Mouse (Mus musculus): ENCODE results near the gene Aprt. TPM values are rescaled to one million over a fixed set of nuclear protein-coding genes. Genes with fewer than 3 reads are reported as not detected.

Aprt gene
- polyA plus RNA-seq, 1 experiment from 2014 or later = 232 TPM

DNA sequence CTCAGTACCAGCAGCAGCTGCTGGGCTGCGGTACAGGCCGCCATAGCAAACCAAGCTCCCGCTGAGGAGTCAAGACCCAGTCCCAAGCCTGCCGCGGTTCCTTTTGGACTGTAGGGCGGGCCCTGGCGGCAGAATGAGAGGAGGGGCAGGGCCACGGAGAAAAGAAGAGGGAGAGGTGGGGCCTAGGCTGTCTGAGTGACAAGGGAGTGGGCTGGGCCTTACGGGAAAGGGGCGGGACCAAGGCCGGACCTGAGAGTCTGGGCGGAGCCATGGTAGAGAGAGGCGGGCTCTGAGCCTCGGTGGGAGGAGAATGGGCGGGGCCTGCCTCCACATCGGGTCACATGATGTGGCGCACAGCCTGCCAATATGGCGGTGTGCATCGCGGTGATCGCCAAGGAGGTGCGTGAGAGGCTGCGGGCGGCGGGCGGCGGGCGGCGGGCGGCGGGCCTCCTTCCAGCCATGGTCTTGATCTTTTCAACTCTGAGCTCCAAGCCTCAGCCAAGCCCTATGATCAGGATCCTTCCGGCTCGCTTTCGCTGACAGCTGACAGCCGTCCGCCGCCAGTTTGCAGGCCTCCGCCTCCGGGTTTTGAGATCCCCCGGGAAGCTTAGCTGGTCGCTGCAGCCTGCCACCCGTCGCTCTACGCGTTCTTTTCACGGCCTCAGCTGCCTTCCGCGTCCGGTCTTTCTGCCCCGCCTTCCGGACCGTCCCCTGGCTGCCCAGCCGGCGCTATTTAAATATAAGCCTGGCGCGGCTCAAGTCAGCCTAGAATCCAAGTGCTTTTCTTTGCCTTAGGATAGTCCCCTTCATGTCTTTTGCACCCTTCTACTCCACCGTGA, 34.8 kb upstream of the Aprt start, which contains the start of the genes Galns and Trappc2l:
Gene Galns, minus strand, starts transcription at position 169 of the 839 bp plus-strand sequence.
Gene Trappc2l, plus strand, starts transcription at position 346 of the 839 bp plus-strand sequence.
- peak within 1 kb of the TSS; percentile 85 for H3K27ac ChIP-seq (ENCODE audit: poor library complexity, severe bottlenecking)
- ATAC-seq (ENCODE audit: insufficient number of reproducible peaks, low FRiP score) = peak; percentile 99
- WGBS = under 1% methylated on average over 57 of the region's 57 CpGs

DNA sequence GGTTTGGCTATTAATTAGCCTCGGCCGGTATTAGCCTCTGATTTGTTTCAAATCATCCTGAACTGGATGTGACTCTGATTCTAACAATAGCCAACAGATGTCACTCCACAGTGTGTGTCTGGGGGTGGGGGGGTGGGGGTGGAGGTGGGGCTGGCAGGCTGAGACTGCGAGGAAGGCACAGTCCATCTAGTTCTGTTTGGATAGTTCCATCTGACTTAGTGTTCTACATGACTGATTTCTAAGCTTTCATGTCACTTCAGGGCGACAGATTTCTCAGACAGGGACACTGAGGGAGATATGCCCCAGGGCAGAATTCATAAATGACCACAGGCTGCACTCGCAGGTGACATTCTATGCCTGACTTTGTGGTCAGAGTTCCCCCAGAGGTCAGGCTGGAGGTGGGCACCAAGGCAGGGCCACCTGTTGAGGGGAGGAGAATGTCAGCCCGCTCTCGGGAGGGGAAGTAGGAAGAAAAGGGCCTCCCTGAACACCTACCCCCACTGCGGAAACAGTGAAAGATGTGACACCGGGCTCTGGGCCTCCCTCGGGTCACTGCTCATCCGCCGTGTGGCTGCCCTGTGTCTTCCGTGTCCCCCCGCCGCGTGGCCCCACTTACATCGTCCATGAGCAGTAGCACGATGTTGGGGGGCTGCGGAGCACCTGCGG, 34.0 kb upstream of the Aprt start:
- peaks cover 14% of the 10 kb centered on the region for H3K36me3 ChIP-seq
- peak; percentile 38 for ATAC-seq (ENCODE audit: insufficient number of reproducible peaks, low FRiP score)
- peak overlapping the region; percentile 95 for H3K4me2 ChIP-seq
- H3K27me3 ChIP-seq (replicated peaks) = no peaks in the 10 kb centered on the region
- peak overlapping the region; percentile 86 for H3K9ac ChIP-seq
- peaks cover 18% of the 10 kb centered on the region for H3K4me1 ChIP-seq (replicated peaks)
- H3K4me3 ChIP-seq = peak overlapping the region; percentile 77
- H3K27ac ChIP-seq (ENCODE audit: poor library complexity, severe bottlenecking) = peak overlapping the region; percentile 77
- WGBS = 4% methylated on average over 20 of the region's 20 CpGs
- no peaks in the 10 kb centered on the region for H3K9me3 ChIP-seq (replicated peaks)

More for the DNA sequence above, 34.8 kb upstream of the Aprt start, which contains the start of the genes Galns and Trappc2l:
- H3K9me3 ChIP-seq (replicated peaks) = no peaks in the 10 kb centered on the region
- peak within 1 kb of the TSS; percentile 86 for H3K9ac ChIP-seq
- H3K4me3 ChIP-seq = peak within 1 kb of the TSS; percentile 77
- H3K4me1 ChIP-seq (replicated peaks) = peaks cover 18% of the 10 kb centered on the region
- H3K27me3 ChIP-seq (replicated peaks) = no peaks in the 10 kb centered on the region
- H3K4me2 ChIP-seq = peak within 1 kb of the TSS; percentile 95
- H3K36me3 ChIP-seq = peaks cover 17% of the 10 kb centered on the region

DNA sequence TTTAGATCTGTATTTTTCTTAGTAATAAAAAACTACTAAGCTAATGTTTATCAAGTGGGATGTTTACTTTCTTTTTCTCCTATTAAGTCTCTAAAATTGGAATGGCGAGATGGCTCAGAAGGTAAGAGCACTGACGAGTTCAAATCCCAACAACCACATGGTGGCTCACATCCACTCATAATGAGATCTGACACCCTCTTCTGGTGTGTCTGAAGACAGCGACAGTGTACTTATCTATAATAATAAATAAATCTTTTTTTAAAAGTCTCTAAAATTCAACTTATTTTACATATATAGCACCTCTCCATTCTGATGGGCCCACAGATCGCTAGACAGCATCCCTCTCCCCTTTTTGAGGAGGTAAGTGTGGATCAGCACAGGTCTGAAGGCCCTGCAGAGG, 33.5 kb upstream of the Aprt start:
- Histone ChIP-seq H3K36me3 (peaks cover 14% of the 10 kb centered on the region), H3K4me2 (peak overlapping the region; percentile 95), H3K4me1 (replicated peaks) (peaks cover 21% of the 10 kb centered on the region), H3K27me3 (replicated peaks) (no peaks in the 10 kb centered on the region), H3K4me3 (peak overlapping the region; percentile 77), H3K27ac (ENCODE audit: poor library complexity, severe bottlenecking) (no peak overlapping the region), H3K9me3 (replicated peaks) (no peaks in the 10 kb centered on the region), H3K9ac (peak overlapping the region; percentile 86)
- ATAC-seq (ENCODE audit: insufficient number of reproducible peaks, low FRiP score) = no peak
- 60% methylated on average over 4 of the region's 4 CpGs for WGBS

DNA sequence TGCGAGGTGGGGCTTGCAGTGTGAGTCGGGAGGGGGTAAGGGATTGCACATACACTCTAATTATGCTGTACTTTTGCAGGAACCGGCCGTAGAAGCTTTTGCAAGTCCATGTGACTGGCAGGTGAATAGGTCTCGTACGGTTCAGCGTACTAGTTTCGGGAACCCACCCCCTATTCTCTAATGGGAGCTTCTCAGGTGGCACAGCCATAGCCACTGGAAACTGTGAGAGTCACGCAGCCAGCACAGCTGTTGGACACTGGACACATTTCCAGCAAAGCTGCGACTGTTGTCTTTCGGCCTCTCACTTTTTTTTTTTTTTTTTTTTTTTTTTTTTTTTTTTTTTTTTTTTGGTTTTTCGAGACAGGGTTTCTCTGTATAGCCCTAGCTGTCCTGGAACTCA, 30.1 kb upstream of the Aprt start:
- Histone ChIP-seq H3K4me1 (replicated peaks) (peaks cover 18% of the 10 kb centered on the region), H3K9me3 (replicated peaks) (no peaks in the 10 kb centered on the region), H3K27ac (ENCODE audit: poor library complexity, severe bottlenecking) (no peak overlapping the region), H3K9ac (no peak overlapping the region), H3K4me3 (no peak overlapping the region), H3K4me2 (no peak overlapping the region), H3K27me3 (replicated peaks) (no peaks in the 10 kb centered on the region), H3K36me3 (0 out of 2 replicates have a peak, but pooled peaks cover 3% of the 10 kb centered on the region)
- ATAC-seq (ENCODE audit: insufficient number of reproducible peaks, low FRiP score) = no peak
- 87% methylated on average over 11 of the region's 12 CpGs for WGBS

DNA sequence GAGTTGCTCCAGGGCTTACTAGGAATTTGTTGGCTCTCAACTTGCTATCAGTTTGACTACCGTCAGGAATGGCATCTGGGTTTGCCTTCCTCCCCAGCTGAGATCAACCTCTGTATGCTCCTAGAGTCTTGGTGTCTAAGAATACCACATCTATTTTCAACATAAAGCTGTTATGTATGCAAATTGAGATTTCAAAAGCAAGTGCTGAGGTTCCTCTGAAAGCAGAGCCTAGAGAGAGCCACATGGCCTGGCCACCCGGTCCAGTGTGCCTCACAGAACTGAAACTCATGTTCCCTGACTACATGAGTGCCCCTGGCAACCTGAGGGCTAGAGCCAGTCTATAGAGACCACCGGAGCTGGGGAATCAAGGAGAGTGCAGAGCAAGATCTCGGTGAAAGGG, 28.7 kb upstream of the Aprt start:
- no peak overlapping the region for H3K4me3 ChIP-seq
- 50% methylated on average over 4 of the region's 4 CpGs for WGBS
- H3K9me3 ChIP-seq (replicated peaks) = no peaks in the 10 kb centered on the region
- no peak overlapping the region for H3K9ac ChIP-seq
- ATAC-seq (ENCODE audit: insufficient number of reproducible peaks, low FRiP score) = no peak
- H3K36me3 ChIP-seq = peaks cover 9% of the 10 kb centered on the region
- H3K27ac ChIP-seq (ENCODE audit: poor library complexity, severe bottlenecking) = peak overlapping the region; percentile 54; the same call in 1 of the 2 replicates
- peaks cover 11% of the 10 kb centered on the region for H3K4me1 ChIP-seq (replicated peaks)
- no peaks in the 10 kb centered on the region for H3K27me3 ChIP-seq (replicated peaks)
- peak overlapping the region; percentile 12; the same call in 1 of the 2 replicates for H3K4me2 ChIP-seq

DNA sequence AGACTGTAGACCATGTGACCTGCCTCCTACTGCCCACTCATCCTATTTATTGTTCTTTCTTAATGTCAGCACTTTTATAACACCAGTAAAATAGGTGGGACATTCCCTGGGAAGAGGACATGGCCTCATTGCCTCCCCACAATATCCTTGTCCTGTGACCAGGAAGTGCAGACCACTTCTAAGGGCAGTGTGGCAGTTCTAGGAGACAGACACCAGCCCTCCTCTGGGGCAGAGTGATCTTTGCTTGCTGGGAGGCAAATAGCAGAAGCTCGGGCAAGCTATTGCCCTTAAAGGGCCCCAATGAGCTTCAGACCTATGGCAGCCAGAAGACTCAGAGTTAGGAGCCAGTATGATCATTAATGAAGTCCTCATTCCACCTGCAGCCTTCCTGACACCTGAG, 27.9 kb upstream of the Aprt start:
- H3K27me3 ChIP-seq (replicated peaks) = no peaks in the 10 kb centered on the region
- H3K4me3 ChIP-seq = no peak overlapping the region
- ATAC-seq (ENCODE audit: insufficient number of reproducible peaks, low FRiP score) = no peak
- WGBS = 49% methylated on average over 1 of the region's 1 CpGs
- H3K4me1 ChIP-seq (replicated peaks) = peaks cover 10% of the 10 kb centered on the region; the same call in 1 of the 2 replicates
- H3K27ac ChIP-seq (ENCODE audit: poor library complexity, severe bottlenecking) = peak overlapping the region; percentile 54
- no peak overlapping the region for H3K9ac ChIP-seq
- H3K36me3 ChIP-seq = peaks cover 14% of the 10 kb centered on the region
- no peaks in the 10 kb centered on the region for H3K9me3 ChIP-seq (replicated peaks)
- H3K4me2 ChIP-seq = no peak overlapping the region

DNA sequence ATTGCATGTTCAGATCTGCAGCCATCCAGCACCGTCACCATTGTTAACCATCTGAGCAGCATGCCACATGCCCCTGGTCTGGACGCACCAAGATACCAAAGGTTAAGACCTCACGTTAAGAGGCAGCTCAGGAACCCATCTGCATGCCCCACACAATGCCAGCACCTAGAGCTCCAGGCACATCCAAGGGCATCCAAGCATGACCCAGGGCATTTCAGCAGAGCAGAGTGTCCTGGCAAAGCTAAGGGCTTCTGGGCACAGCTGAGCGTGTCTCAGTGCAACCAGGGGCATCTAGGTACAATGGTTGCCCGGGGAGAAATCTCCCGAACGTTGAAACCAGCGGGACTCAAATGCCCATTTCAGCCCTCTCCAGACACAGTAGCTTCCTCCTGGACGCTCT, 24.0 kb upstream of the Aprt start:
- Histone ChIP-seq H3K27me3 (replicated peaks) (no peaks in the 10 kb centered on the region), H3K4me3 (no peak overlapping the region), H3K4me1 (replicated peaks) (peaks cover 10% of the 10 kb centered on the region; the same call in 1 of the 2 replicates), H3K36me3 (peaks cover 23% of the 10 kb centered on the region), H3K27ac (ENCODE audit: poor library complexity, severe bottlenecking) (no peak overlapping the region), H3K9ac (no peak overlapping the region), H3K9me3 (replicated peaks) (no peaks in the 10 kb centered on the region), H3K4me2 (no peak overlapping the region)
- 91% methylated on average over 9 of the region's 9 CpGs for WGBS
- ATAC-seq (ENCODE audit: insufficient number of reproducible peaks, low FRiP score) = no peak

DNA sequence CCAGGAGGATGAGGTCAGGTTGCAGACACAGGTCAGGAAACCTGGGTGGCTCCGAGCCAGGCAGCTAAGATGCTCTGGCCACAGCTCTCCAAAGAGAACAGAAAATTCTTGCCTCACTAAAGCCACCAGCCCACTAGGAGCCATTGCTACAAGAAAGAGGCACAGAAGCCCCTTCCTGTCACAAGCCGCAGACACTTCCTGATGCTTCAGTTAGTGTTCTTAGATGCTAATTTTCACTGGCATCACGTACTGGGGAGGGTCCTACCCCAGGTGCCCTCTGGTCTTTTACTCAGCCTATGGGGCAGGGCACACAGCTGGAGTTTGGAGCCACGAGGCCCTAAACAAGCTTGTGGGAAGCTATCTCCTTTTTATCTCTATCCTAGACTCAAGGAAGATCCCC, 19.3 kb upstream of the Aprt start:
- H3K9ac ChIP-seq = no peak overlapping the region
- 50% methylated on average over 4 of the region's 4 CpGs for WGBS
- H3K4me3 ChIP-seq = no peak overlapping the region
- no peak overlapping the region for H3K27ac ChIP-seq (ENCODE audit: poor library complexity, severe bottlenecking)
- no peaks in the 10 kb centered on the region for H3K27me3 ChIP-seq (replicated peaks)
- peaks cover 11% of the 10 kb centered on the region for H3K4me1 ChIP-seq (replicated peaks)
- H3K36me3 ChIP-seq = peaks cover 19% of the 10 kb centered on the region
- H3K9me3 ChIP-seq (replicated peaks) = no peaks in the 10 kb centered on the region
- H3K4me2 ChIP-seq = no peak overlapping the region
- ATAC-seq (ENCODE audit: insufficient number of reproducible peaks, low FRiP score) = no peak

DNA sequence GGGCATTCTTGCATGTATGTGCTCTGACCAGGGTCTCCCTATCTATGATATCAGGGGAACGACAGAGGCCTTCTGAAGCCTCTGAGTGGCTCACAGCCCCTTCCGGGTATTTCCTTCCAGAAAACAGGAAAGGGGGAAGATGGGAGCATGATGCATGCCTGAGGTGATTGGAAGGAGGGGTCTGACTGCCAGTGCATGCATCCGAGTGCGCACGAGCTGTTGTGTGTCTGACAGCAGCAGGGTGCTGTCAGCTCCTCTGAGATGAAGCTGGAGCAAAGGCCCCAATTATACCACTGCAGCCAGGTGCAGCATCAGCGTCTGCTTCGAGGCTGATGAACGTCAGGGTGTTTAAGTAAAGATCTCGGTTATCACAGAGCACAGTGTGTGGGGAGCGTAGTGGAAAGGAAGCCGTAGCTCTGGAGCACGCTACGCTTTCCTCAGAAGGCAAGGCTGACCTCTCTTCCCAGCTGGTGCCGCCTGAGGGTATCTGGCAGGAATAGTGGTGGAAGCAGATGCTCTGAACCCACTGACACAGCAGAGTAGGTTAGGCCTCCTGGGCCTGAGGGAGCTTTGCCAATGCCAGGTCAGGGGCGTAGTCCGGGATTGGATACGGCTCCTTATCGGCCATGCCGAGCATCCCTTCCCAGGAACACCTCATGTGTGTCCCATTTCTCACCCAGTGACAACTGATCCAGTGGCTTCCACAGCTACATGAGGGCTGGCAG, 17.2 kb upstream of the Aprt start:
- H3K36me3 ChIP-seq = peaks cover 7% of the 10 kb centered on the region; the same call in 1 of the 2 replicates
- H3K9ac ChIP-seq = no peak overlapping the region
- WGBS = 62% methylated on average over 19 of the region's 19 CpGs
- no peaks in the 10 kb centered on the region for H3K27me3 ChIP-seq (replicated peaks)
- H3K4me3 ChIP-seq = no peak overlapping the region
- H3K9me3 ChIP-seq (replicated peaks) = no peaks in the 10 kb centered on the region
- no peak for ATAC-seq (ENCODE audit: insufficient number of reproducible peaks, low FRiP score)
- no peak overlapping the region for H3K27ac ChIP-seq (ENCODE audit: poor library complexity, severe bottlenecking)
- H3K4me2 ChIP-seq = no peak overlapping the region
- H3K4me1 ChIP-seq (replicated peaks) = peaks cover 11% of the 10 kb centered on the region

DNA sequence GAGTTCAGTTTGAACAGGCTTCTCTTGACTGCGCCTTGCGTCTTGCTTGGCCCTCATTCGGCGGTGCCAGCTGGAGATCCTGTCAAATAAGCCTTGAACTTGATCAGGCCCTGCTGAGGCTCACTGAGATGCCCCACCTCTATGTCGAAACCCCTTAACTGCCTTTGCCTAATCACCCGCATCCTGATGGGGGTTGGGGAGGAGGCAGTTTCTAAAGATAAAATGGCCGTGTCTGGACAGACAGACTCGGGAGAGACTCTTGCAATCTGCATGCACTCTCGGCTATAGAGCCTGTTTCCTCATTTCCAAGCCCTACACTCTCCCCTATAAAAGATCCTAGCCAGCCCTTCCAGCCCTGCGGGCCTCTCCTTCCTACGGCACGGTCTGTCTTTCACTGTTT, 16.5 kb upstream of the Aprt start:
- no peak for ATAC-seq (ENCODE audit: insufficient number of reproducible peaks, low FRiP score)
- no peaks in the 10 kb centered on the region for H3K9me3 ChIP-seq (replicated peaks)
- no peak overlapping the region for H3K4me3 ChIP-seq
- H3K4me2 ChIP-seq = no peak overlapping the region
- H3K9ac ChIP-seq = no peak overlapping the region
- WGBS = 43% methylated on average over 12 of the region's 12 CpGs
- no peaks in the 10 kb centered on the region for H3K36me3 ChIP-seq
- no peak overlapping the region for H3K27ac ChIP-seq (ENCODE audit: poor library complexity, severe bottlenecking)
- no peaks in the 10 kb centered on the region for H3K27me3 ChIP-seq (replicated peaks)
- peaks cover 11% of the 10 kb centered on the region for H3K4me1 ChIP-seq (replicated peaks)

DNA sequence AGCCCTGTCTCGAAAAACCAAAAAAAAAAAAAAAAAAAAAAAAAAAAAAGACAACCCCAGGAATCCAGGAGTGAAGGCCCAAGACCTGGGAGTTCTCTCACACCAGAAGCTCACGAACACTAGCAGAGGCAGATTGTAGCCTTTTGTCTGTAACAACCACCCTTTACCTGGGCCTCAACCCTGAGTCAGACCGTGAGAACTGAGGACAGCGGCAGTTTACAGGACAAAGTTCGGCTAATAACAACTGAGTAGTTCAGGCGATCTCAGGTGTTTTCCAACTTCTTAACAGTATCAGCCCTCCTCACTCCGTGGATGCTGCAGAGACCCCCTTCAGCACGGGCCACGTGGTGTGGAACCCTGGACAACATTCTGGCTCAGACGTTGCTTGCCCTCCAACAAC, 10.0 kb upstream of the Aprt start:
- ATAC-seq (ENCODE audit: insufficient number of reproducible peaks, low FRiP score) = no peak
- Histone ChIP-seq H3K27me3 (replicated peaks) (no peaks in the 10 kb centered on the region), H3K9ac (no peak overlapping the region), H3K4me3 (no peak overlapping the region), H3K36me3 (no peaks in the 10 kb centered on the region), H3K27ac (ENCODE audit: poor library complexity, severe bottlenecking) (no peak overlapping the region), H3K4me1 (replicated peaks) (peaks cover 9% of the 10 kb centered on the region), H3K4me2 (no peak overlapping the region), H3K9me3 (replicated peaks) (no peaks in the 10 kb centered on the region)
- 80% methylated on average over 10 of the region's 10 CpGs for WGBS
